17 mouse cellular contexts compared by ENCODE assay signal in genomic region chr6:100416046-100416445, GRCm38 (mm10).
DNase-seq lines count a peak whose midpoint lies in the region; ATAC-seq lines count a peak whose summit lies in the region.
"Had no signal": no experiment of that assay in that cellular context is flagged by ENCODE, and none has a peak within 500 bp of the region (broad histone marks: within the 10 kb centered on the region; RNA-seq: fewer than 3 reads in every experiment).

No protein-coding gene starts in this region.

- H3K27me3 ChIP-seq in kidney, embryonic 15.5 days, result peaks cover 8% of the 10 kb centered on the region
- H3K27me3 ChIP-seq: liver, embryonic 13.5 days; midbrain, embryonic 15.5 days; Patski had no signal

- no peak overlapping the region for H3K4me2 ChIP-seq in kidney, embryonic 15.5 days
- H3K4me2 ChIP-seq: embryonic facial prominence, embryonic 12.5 days; liver, embryonic 13.5 days; midbrain, embryonic 15.5 days; neural tube, embryonic 13.5 days had no signal

- no peak for DNase-seq in kidney, postnatal 25 days
- DNase-seq in B cell, adult 2 months, result peak; percentile 17 to 35
- no peak for DNase-seq in embryo, embryonic 9.5 days (ENCODE audit: extremely low spot score)
- DNase-seq in adrenal gland, adult 8-10 months, result no peak
- DNase-seq in left cerebral cortex, postnatal 10 days (ENCODE audit: extremely low spot score in 1 of 2, low spot score in 2 of 2), result no peak
- DNase-seq: cerebellum, adult 2 months; liver, embryonic 13.5 days; thymus, postnatal 36 days had no signal

- WGBS in kidney, embryonic 15.5 days, result 70% methylated on average over 8 of the region's 8 CpGs

- intact Hi-C loops in left cerebral cortex, postnatal 10 days (cut with DNase I), result no loop called here

- 0 out of 2 replicates have a peak overlapping the region, but pooled peaks have one; percentile 33 for H3K27ac ChIP-seq in kidney, embryonic 15.5 days
- H3K27ac ChIP-seq: embryonic facial prominence, embryonic 12.5 days; hindbrain, embryonic 10.5 days; liver, embryonic 13.5 days; midbrain, embryonic 15.5 days; neural tube, embryonic 13.5 days had no signal

- H3K9me3 ChIP-seq in kidney, embryonic 15.5 days (replicated peaks), result no peaks in the 10 kb centered on the region
- H3K9me3 ChIP-seq: embryonic facial prominence, embryonic 12.5 days; hindbrain, embryonic 10.5 days; liver, embryonic 13.5 days; midbrain, embryonic 15.5 days; neural tube, embryonic 13.5 days had no signal

- no peak overlapping the region for H3K9ac ChIP-seq in kidney, embryonic 15.5 days
- H3K9ac ChIP-seq: embryonic facial prominence, embryonic 12.5 days; liver, embryonic 13.5 days; midbrain, embryonic 15.5 days; neural tube, embryonic 13.5 days had no signal

- H3K4me1 ChIP-seq in kidney, embryonic 15.5 days, result peaks cover 16% of the 10 kb centered on the region
- H3K4me1 ChIP-seq: midbrain, embryonic 15.5 days; neural tube, embryonic 13.5 days had no signal

- H3K4me3 ChIP-seq in kidney, embryonic 15.5 days (replicated peaks), result no peak overlapping the region
- H3K4me3 ChIP-seq: embryonic facial prominence, embryonic 12.5 days; hindbrain, embryonic 10.5 days; liver, embryonic 13.5 days; midbrain, embryonic 15.5 days; neural tube, embryonic 13.5 days had no signal

- ATAC-seq in kidney, embryonic 15.5 days (replicated peaks; ENCODE audit: low FRiP score), result no peak
- peak; percentile 98 for ATAC-seq in common myeloid progenitor, adult 5-6 weeks (replicated peaks; ENCODE audit: low read depth, poor library complexity, severe bottlenecking)
- peak; percentile 96 for ATAC-seq in megakaryocyte, adult 5-6 weeks (ENCODE audit: poor library complexity, severe bottlenecking)
- ATAC-seq: inflammation-experienced regulatory T-cells, adult 6 months; midbrain, embryonic 15.5 days; Patski had no signal

- H3K36me3 ChIP-seq in kidney, embryonic 15.5 days, result no peaks in the 10 kb centered on the region
- H3K36me3 ChIP-seq: embryonic facial prominence, embryonic 12.5 days; hindbrain, embryonic 10.5 days; liver, embryonic 13.5 days; midbrain, embryonic 15.5 days; neural tube, embryonic 13.5 days had no signal

Comparison
In these comparisons a context has a peak if more than half of its experiments do, and no peak if none do; other contexts are left out.
1. DNase-seq: peak in B cell, adult 2 months (2 of 2); none in kidney, postnatal 25 days (0 of 2), embryo, embryonic 9.5 days (single experiment), adrenal gland, adult 8-10 months (single experiment) and left cerebral cortex, postnatal 10 days (0 of 2).